Mouse (Mus musculus) large intestine, adult 2 months (tissue): ENCODE data around the gene Arhgef25. TPM values are rescaled to one million over a fixed set of nuclear protein-coding genes. Genes with fewer than 3 reads are reported as not detected.
"Not testable (repeated sequence)": the region's sequence is repeated elsewhere in the genome, so short reads cannot be mapped to it uniquely, and the experiment has no call there.

ENCODE experiments used
- DNase-seq: peaks from one replicate; pipeline ENCODE4 v3.0.0-alpha.2; 2012; ENCODE audit warnings: low read depth, low spot score
- WGBS: fragments of 180-500 bp; shearing (Covaris S2); methylation state at CpG from one replicate; pipeline ENCODE4 v1.1.7; 2018; 5-methylcytosine and 5-hydroxymethylcytosine counted together
- polyA plus RNA-seq: library from polyadenylated mRNA; depleted of rRNA; stranded (reverse); fragments of >200 nt; gene quantifications from 2 replicates; pipeline ENCODE4 v1.2.3, GENCODE M21; 2012; rRNA removed

The Arhgef25 gene
- polyA plus RNA-seq, 1 experiment, result 20.5 TPM

DNA sequence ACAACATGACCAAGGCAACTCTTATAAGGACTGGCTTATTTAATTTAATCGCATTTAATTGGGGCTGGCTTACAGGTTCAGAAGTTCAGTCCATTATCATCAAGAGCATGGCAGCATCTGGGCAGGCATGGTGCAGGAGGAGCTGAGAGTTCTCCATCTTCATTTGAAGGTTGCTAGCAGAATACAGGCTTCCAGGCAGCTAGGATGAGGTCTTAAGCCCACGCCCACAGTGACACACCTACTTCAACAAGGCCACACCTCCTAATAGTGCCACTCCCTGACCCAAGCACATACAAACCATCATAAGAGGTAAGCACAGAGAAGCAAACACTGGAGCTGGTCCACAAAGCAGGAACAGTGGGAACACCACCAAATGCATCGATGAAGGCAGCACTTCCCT, 38.6 kb downstream of the Arhgef25 start:
- not testable (repeated sequence) for DNase-seq
- WGBS, result 49% methylated on average over 3 of the region's 3 CpGs

DNA sequence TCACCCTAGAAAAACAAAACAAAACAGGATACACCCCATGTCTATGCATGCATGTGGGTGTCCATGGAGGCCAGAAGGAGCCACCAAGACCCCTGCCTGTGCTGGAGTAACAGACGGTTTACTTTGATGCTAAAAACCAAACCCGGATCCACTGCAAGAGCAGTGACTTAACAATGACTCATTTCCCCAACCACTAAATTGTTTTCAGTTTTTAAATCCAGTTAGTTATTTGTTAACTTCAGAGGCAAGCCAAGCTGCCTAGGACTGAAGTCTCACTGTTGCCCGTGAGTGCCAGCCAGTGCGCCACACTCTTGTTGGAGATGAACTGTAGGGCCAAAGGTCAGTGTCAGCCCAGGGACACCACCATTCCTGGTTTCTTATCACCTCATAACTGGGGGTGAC, 39.4 kb downstream of the Arhgef25 start:
- WGBS, result 21% methylated on average over 4 of the region's 4 CpGs
- no peak for DNase-seq

DNA sequence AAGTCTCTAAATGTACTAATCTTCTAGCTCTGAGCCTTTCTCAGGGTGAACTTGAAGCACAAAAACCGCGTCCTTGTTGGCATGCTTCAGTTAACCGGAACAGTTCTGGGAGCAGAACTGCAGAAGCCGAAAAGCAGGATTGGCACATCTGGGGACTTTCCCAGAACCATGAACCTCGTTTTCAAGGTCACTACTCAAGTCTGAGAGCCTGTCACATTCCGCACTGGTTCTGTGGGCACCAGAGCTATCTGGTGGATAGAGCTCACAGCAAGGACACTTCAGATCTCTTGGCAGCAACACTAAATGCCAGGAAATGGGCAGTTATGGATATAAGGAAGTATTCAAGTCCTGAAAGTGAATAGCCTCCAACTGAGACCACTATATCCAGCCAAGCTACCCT, 42.7 kb downstream of the Arhgef25 start:
- DNase-seq, result no peak
- 38% methylated on average over 6 of the region's 6 CpGs for WGBS

DNA sequence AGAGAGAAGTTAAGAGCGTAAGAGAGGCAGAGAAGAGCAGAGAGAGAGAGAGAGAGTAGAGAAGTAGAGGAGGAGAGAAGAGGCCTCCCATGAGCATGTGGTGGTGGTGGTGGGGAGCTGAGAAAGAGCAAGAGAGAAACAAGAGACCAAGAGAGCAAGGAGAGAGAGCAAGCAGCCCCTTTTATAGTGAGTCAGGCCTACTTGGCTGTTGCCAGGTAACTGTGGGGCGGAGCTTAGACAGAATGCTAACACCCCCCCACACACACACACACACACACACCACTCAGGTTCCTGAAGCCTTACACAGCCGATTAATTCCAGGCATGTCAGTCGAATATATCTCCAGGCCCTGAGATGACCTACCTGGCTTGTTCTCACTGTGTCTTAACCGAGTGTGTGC, 44.6 kb downstream of the Arhgef25 start:
- WGBS, result 75% methylated on average over 5 of the region's 5 CpGs
- DNase-seq, result no peak

DNA sequence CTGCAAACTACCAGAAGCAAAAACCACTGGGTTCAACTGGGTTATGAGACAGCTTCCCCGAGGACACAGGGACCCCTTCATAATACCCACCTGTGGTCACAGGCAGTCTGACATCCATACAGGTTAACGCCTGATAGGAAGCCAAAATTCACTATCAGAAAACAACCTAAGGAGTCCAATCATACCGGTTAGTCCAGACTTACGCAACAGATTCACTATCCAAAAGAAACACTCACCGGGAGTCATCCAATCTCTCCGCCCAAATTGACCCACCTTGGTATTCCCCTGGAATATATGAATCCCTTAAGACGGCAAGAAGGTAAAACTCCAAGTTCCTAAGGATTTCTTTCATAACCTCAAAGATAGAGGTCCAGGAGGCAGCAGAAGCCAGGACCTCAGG, 45.3 kb downstream of the Arhgef25 start:
- WGBS, result 43% methylated on average over 7 of the region's 7 CpGs
- DNase-seq, result no peak

DNA sequence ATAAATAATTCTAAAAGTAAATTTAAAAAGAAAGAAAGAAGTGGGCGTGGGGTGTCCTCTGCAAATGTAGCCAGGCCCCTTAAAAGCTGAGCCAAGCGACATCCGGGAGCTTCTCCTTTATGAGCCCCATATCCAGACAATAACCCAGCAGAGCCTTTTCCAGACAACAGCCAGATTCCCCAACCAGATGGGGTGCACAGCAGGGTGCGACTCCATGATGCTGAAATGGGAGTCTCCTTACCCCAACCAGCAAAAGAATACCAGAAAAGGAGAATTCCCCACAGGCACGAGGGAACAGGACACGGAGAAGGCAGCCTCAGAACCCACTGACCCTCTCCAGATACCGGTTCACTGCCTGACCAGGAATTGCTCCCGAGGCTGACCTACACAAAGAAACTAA, 46.7 kb downstream of the Arhgef25 start:
- DNase-seq, result no peak
- WGBS, result 89% methylated on average over 8 of the region's 8 CpGs

DNA sequence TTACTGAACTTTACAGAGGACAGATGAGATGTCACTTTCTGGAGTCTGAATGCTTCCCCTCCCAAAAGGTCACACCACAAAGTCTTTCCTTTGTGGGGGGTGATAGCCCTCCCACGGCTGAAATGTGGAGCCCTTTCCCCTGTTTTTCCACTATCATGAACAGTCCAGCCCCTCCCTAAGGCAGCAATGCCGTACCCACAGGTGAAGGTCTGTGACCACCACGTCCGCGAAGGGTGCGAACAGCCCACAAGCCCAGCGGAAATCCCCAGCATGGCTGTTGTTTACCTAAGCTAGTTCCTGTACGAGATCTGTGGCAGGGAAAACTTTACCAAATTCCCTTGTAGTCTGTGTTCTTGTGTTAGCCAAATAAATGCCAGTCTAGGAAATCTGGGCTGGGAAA, 48.4 kb downstream of the Arhgef25 start:
- WGBS, result 63% methylated on average over 8 of the region's 8 CpGs
- DNase-seq, result no peak

DNA sequence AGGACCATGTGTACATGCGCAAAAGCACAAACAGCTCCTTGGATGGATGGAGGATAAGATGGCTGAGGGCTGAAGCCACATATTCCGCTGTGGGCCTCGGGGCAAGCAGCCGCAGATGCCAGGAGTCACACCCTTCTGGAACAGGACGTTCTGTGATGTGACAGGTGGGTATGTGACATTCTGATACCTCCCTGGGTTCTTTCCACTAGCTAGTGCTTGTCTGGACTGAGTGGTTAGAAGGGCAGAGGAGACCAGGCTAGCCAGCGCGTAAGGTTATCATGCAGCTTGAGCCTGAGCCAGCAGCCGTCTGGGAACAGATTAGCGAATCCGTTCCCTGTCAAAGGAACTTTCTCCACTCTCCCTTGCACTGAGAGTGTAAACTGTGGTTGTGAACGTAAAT, 48.9 kb downstream of the Arhgef25 start:
- 71% methylated on average over 11 of the region's 11 CpGs for WGBS
- no peak for DNase-seq

DNA sequence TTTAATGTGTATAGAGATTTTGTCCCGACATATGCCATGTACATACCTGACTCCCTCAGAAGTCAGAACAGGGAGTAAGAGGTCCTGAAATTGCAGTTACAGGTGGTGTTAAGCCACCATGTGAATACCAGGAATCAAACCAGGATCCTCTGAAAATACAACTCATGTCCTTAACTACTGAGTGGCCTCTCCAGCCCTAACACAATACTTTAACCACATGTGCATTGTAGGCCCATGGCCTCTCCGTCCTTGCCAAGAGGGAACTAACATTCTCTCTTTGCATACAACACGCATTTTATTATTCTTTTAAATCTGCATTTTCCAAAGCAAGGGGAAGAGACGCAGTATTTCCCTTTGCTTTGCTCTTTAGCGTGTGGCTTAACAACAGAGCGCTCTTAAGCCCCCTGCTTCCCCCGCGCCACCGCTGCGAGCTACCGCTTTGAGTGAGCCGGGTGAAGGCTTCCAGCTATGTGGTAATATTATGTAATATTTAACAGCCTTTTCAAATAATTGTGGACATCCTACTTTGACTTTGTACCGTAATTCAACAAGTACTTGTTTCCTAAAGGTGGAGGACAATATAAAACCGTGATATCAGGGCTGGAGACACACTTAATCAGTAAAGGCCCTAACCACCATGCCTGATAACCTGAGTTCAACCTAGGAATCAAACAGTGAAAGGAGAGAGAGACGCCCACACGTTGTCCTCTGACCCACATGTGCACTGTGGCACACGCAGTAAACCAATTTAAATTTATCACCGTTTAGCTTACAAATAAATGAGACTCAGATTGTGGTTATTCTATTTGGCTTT, 51.3 kb downstream of the Arhgef25 start:
- WGBS, result 32% methylated on average over 18 of the region's 18 CpGs
- no peak for DNase-seq

DNA sequence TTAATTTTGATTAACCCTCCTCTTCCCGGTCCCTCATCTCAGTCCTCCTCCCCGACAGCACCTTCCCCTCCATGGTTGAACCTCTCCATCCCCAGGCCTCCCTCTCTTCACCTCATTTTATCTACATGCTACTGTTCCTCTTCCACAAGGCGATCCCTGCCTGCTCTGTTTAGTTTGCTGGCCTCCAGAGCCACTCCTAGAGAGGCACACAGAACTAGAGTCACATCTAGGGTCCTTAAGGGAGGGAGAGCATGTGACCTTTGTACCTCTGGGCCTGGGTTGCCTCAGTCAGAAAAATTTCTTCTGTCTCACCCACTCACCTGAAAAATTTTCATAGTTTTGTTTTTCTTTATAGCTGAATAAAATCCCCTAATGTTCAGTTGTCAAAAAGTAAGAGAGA, 52.0 kb downstream of the Arhgef25 start:
- WGBS, result 32% methylated on average over 3 of the region's 3 CpGs
- DNase-seq, result no peak

DNA sequence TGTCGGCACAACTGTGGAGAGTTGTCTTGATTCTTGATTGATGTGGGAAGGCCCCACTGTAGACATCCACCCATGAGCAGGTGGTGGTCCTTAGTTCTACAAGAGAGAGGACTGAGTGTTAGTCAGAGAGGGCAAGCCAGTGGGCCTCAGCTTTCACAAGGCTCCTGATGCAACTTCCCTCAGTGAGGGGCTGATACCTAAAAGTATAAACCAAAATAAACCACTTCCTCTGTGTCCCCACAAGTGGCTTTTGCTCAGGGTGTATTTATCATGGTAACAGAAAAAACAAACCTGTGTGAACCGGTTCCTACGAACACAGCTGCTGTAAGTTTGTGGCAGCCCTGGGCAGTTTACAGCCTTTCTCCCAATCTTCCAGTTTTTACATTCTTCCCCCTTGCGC, 53.4 kb downstream of the Arhgef25 start:
- DNase-seq, result no peak

DNA sequence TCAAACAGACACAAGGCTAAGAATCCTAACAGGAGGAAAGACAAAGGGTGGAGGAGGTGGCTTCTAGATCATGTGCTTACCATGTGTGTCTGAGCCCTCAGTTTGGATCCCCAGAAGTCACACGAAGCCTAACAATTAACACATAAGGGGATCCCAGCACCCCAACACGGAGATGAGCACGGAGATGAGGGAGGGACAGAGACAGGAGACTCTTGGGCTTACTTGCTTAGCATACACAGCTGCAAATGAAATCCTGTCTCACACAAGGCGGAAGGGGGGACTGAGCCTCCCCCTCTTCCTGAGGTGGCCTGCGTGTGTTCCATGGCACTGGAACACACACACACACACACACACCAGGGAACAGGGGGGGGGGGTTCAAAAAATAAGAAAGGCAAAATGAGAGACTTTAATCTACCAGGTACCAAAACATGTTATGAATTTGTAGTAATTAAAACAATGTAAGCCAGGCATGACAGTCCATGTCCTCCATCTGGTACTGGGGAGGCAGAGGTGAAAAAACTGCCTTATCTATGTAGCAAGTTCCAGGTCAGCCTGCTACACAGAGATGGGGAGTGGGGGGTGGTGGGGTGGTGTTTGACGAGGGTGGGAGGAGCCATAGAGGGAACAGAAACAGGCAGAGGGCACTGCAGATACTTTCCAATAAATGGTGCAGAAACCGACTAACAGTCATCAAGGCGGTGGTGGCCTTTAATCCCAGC, 54.6 kb downstream of the Arhgef25 start:
- DNase-seq, result no peak
- WGBS, result 38% methylated on average over 8 of the region's 8 CpGs

More for the DNA sequence above, 53.4 kb downstream of the Arhgef25 start:
- 39% methylated on average over 4 of the region's 4 CpGs for WGBS

DNA sequence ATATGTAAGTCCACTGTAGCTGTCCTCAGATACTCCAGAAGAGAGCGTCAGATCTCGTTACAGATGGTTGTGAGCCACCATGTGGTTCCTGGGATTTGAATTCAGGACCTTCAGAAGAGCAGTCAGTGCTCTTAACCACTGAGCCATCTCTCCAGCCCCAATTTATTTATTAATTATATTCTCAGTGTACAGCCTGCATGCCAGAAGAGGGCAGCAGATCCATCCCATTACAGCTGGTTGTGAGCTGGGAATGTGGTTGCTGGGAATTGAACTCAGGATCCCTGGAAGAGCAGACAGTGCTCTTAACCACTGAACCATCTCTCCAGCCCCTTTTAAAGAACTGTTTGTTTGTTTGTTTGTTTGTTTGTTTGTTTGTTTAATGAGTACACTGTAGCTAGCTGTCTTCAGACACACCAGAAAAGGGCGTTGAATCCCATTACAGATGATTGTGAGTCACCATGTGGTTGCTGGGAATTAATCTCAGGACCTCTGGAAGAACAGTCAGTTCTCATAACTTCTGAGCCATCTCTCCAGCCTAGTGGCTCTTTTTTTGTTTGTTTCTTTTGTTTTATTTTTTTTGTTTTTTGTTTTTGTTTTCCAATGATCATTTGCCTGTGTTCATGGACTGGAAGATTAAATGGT, 55.4 kb downstream of the Arhgef25 start:
- WGBS, result 71% methylated on average over 3 of the region's 3 CpGs
- DNase-seq, result not testable (repeated sequence)

Other genes starting within 250 kb of the Arhgef25 start
- gene Ctdsp2, start 211.4 kb downstream of the Arhgef25 start, polyA plus RNA-seq, result 123 TPM in 2 replicates
- gene Avil, start 189.4 kb downstream of the Arhgef25 start, polyA plus RNA-seq, result 1.5 and 2.1 TPM in 2 replicates
- gene Tsfm, start 159.2 kb downstream of the Arhgef25 start, polyA plus RNA-seq, result 39.0 and 39.4 TPM in 2 replicates
- 20.7 and 22.6 TPM in 2 replicates for gene Mettl1, start 148.7 kb downstream of the Arhgef25 start, polyA plus RNA-seq
- 1.4 TPM in 2 replicates for gene Eef1akmt3, start 148.6 kb downstream of the Arhgef25 start, polyA plus RNA-seq
- 0.22 and 0.27 TPM in 2 replicates for gene Cyp27b1, start 141.8 kb downstream of the Arhgef25 start, polyA plus RNA-seq
- gene March9, start 129.9 kb downstream of the Arhgef25 start, polyA plus RNA-seq, result 3.2 and 3.5 TPM in 2 replicates
- gene Cdk4, start 126.5 kb downstream of the Arhgef25 start, polyA plus RNA-seq, result 228 and 258 TPM in 2 replicates
- 73.8 and 85.4 TPM in 2 replicates for gene Tspan31, start 119.8 kb downstream of the Arhgef25 start, polyA plus RNA-seq
- gene Agap2, start 114.8 kb downstream of the Arhgef25 start, polyA plus RNA-seq, result 4.0 and 7.1 TPM in 2 replicates
- gene Os9, start 69.0 kb downstream of the Arhgef25 start, polyA plus RNA-seq, result 71.3 and 102 TPM in 2 replicates
- 247 and 361 TPM in 2 replicates for gene B4galnt1, start 24.9 kb downstream of the Arhgef25 start, polyA plus RNA-seq
- gene Slc26a10, start 9.4 kb downstream of the Arhgef25 start, polyA plus RNA-seq, result 0.41 and 0.90 TPM in 2 replicates
- gene Dtx3, start 5.6 kb upstream of the Arhgef25 start, polyA plus RNA-seq, result 38.0 and 47.9 TPM in 2 replicates
- 38.9 and 42.6 TPM in 2 replicates for gene Pip4k2c, start 21.5 kb upstream of the Arhgef25 start, polyA plus RNA-seq
- gene Kif5a, start 73.3 kb upstream of the Arhgef25 start, polyA plus RNA-seq, result 1.2 and 2.0 TPM in 2 replicates
- 181 and 201 TPM in 2 replicates for gene Dctn2, start 76.3 kb upstream of the Arhgef25 start, polyA plus RNA-seq
- gene Mbd6, start 98.9 kb upstream of the Arhgef25 start, polyA plus RNA-seq, result 27.9 and 36.8 TPM in 2 replicates
- 43.8 and 63.0 TPM in 2 replicates for gene Mars, start 121.7 kb upstream of the Arhgef25 start, polyA plus RNA-seq
- gene Arhgap9, start 131.9 kb upstream of the Arhgef25 start, polyA plus RNA-seq, result 10.0 and 11.3 TPM in 2 replicates
- gene Gli1, start 151.9 kb upstream of the Arhgef25 start, polyA plus RNA-seq, result 5.1 and 8.9 TPM in 2 replicates
- gene Inhbe, start 164.3 kb upstream of the Arhgef25 start, polyA plus RNA-seq, result not detected in 2 replicates
- not detected in 2 replicates for gene Inhbc, start 180.3 kb upstream of the Arhgef25 start, polyA plus RNA-seq
- gene R3hdm2, start 190.2 kb upstream of the Arhgef25 start, polyA plus RNA-seq, result 47.2 and 49.4 TPM in 2 replicates